Mouse (Mus musculus) monocyte, adult 5-6 weeks (primary cell): ENCODE measurements around the gene Phldb3. TPM values are rescaled to one million over a fixed set of nuclear protein-coding genes. Genes with fewer than 3 reads are reported as not detected.

ENCODE experiments used
- ATAC-seq: fragments of 153-309, 156-312 bp; replicated peaks from 2 replicates; pipeline ENCODE4 v1.8.0; 2017; ENCODE audit warnings: mild to moderate bottlenecking; ENCODE audit not compliant: low TSS enrichment, insufficient number of reproducible peaks, severe bottlenecking, poor library complexity, low FRiP score
- total RNA-seq: library from RNA; stranded (forward); fragments of 200-1000, 200-491, 200-594 nt; gene quantifications from 3 replicates; pipeline ENCODE4 v1.2.3, GENCODE M21; 2017

Gene Phldb3
- total RNA-seq, 1 experiment from 2014 or later = 10.6 TPM

GRCm38 (mm10) chr7:24621193-24621592 is 10.6 kb downstream of the Phldb3 start:
- ATAC-seq = no peak

DNA sequence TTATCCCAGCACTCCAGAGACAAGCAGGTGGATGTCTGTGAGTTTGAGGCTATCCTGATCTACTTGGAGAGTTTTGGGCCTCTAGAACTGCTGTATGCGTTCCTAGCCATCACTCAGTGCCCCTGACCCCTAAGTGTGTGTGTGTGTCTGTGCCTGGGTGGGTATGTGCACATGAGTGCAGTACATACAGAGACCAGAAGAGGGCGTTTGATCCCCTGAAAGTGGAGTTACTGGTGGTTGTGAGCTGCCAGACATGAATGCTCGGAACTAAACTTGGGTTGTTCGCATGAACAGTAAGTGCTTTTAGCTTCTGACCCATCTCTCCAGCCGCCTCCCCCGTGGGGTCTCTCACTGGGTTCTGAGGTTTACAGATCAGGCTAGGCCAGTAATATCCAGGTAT is 12.4 kb downstream of the Phldb3 start:
- ATAC-seq = no peak

GRCm38 (mm10) chr7:24628685-24629610 is 18.4 kb downstream of the Phldb3 start:
- peak; percentile 83 for ATAC-seq

DNA sequence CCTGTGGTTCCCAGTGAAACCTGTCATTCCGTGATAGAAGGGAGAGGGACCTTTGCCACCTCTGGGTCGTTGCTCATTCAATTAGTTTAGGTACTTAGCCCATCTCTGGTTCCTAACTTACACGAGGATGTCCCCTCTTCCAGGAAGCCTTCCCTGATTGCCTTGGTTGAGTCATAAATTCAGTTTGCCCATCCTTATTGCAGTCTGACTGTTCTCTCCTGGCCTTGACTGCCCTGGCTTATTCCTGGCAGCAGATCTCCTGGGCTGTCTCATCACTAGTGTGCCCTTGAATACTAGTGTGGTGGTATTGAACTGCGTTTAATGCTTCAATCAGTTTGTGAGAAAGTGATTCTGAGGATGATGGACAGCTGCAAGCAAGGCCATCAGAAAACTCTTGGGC is 19.1 kb downstream of the Phldb3 start:
- ATAC-seq = no peak

DNA sequence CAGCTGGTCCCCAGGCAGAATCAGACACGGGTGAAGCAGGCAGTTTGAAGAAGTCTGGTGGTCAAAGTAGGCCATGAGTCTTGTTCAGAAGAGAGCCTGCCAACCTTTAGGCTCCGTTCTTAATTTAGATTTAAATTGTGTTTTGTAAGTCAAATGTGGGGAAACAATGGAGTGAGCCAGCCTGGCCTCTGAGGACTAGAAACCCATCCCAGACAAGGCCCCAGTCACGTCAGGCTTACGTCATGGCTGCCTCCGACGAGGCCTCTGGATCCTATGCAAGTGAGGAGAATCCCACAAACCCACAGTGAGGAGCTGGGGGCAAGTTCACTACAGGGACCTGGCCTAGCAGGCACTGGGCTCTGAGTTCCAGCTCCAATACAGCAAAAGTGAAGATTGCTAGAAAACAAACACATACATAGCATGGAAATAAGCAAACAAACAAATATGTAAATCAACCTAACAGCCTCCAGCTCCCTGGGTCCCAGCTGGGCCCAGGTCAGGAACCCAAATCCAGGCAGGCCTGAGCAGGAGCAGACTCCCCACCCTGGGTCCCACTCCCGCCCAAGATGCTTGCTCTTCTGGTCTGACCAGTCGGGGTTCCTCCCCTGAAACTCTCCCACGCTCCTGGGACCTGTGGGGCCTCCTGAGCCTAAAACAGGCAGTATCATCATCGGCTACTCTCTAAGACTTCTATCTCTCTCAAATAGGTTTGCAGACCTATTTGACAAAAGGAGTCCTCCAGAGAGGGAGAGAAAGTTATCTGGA is 19.7 kb downstream of the Phldb3 start:
- no peak for ATAC-seq

- ATAC-seq = no peak
Measured at GRCm38 (mm10) chr7:24636264-24636663, 25.7 kb downstream of the Phldb3 start, which contains the start of gene Lypd3. Gene Lypd3, plus strand, starts transcription at chr7:24636550.

- no peak for ATAC-seq
Measured at GRCm38 (mm10) chr7:24637046-24637445, 26.5 kb downstream of the Phldb3 start.

- 0 out of 2 replicates have a peak, but pooled peaks have one; percentile 15 for ATAC-seq
Measured at GRCm38 (mm10) chr7:24638026-24638856, 27.7 kb downstream of the Phldb3 start.

GRCm38 (mm10) chr7:24640450-24640849 is 29.9 kb downstream of the Phldb3 start:
- no peak for ATAC-seq

- ATAC-seq = 0 out of 2 replicates have a peak, but pooled peaks have one; percentile 57
Measured at GRCm38 (mm10) chr7:24642491-24642890, 31.9 kb downstream of the Phldb3 start.

DNA sequence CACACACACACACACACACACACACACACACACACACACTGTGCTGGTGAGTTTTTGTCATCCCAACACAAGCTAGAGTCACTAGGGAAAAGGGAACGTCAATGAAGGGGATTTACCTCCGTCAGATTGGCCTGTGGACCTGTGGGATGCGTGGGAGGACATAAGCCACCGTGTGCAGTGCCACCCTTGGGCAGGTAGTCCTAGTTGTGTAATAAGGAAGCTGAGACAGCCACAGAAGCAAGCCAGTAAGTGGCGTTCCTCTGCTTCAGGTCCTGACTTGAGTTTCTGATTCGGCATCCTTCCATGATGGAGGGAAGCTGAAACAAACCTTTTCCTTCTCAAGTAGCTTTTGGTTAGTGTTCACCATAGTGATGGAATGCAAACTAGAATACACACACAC is 33.9 kb downstream of the Phldb3 start:
- ATAC-seq = no peak

DNA sequence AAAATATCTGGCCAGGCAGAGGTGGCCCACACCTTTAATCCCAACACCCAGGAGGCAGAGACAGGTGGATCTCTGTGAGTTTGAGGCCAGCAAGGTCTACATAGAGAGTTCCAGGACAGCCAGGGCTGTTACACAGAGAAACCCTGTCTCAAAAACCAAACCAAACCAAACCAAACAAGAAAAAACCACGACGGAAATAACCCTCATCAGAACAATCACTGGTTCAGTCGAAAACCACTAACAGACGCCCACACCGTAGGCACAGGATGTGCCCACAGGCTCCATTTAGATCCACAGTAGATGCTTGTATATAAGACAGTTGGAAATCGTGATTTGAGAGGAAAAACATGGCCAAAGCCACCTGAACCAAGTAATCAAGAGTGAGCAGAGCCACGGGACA is 34.4 kb downstream of the Phldb3 start:
- no peak for ATAC-seq

DNA sequence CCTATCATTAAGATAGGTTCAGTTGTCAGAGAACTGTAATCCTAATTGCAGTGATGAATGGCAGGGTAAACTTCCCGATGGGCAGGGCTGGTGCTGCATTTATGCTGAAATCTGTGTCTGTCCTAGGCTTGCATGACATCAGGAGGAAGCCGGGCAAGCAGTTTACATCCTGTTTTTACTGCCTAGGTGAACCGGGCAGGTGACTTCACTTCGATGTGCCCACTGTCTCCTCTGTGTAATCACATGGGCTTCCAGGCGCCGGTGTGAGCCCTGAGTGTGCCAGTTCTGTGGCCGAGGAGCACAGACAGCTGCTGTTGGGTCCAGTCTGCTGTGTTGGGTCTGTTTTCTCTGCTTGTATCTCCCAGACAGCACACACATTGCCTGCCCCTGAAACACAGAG is 35.9 kb downstream of the Phldb3 start:
- no peak for ATAC-seq

GRCm38 (mm10) chr7:24653681-24654080 is 43.1 kb downstream of the Phldb3 start:
- ATAC-seq = peak; percentile 71

DNA sequence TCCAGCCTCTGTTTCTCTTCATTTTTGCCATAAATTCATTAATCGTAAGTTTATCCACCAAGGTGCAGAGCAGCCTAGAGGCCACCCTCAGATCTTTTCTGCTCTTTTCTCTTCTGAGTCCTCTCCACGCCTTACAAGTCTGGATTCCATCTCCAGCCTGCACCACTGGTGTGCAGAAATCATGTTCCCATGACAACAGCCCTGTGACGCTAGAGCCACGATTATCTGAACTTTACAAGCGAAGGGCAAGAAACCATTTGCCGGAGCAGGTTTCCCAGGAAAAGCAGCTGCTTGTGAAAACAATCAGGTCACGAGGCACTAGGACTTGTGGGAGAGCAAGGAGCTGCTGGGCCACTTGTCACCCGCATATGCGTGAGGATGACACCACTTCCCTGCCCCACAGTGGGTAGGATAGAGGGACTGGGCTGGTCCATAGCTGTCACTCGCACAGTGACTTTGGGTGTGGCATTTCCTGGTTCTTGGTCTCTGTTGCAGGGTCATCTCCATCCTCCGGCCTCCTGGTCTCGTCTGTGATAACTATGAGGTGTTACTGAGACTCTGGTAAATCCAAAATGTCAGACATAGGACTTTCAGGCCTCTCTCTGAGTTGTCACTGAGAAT is 49.3 kb downstream of the Phldb3 start:
- no peak for ATAC-seq

DNA sequence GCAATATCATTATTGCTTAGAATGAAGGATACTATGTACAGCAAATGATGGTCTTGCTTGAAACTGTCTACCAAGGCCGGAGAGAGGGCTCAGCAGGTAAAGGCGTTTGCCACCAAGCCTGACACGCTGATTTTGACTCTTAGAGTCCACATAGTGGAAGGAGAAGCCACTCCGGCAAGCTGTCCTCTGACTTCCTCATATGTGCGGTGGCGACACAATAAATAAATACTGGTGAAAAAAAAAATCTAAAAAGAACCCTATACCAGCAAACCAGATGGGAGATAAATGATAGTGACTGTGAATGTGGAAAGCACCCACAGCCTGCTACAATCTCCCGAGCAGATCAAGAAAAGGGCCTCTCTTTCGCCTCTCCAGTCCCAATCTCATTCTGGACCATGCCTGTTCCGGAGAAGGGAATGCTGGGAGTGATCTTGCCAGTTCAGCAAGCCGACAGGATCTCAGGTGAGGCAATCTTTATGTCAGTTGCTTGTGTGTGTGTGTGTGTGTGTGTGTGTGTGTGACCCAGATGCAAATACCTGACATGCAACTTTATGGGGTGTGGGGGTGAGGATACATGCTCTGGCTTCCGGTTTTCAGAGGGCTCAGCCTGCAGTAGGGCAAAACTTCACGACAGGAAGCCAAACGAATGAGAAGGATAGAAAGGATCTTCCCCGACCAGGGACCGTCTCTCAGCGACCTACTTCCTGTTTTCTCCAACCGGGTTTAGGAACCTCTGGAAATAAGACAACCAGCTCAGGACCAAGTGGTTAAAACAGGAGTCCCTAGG is 50.7 kb downstream of the Phldb3 start:
- 0 out of 2 replicates have a peak, but pooled peaks have one; percentile 33 for ATAC-seq

DNA sequence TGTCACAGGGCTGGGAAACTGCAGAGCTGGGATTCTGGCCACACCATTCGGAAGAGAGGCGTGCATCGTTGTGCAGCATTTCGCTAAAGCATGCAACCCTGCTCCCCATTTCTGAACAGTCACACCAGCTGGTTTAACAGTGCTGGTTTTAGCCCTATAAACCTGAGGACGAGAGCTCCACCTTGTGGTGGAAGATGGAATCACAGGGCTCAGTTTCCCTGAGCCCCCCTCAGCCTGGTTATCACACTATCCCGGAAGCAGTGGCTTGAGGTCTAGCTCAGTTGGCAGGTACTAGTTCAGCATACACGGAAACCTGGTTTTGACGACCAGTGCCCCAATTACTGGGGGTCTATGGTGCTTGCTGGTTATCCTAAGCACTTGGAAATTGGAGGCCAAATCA is 52.0 kb downstream of the Phldb3 start:
- ATAC-seq = peak; percentile 79

DNA sequence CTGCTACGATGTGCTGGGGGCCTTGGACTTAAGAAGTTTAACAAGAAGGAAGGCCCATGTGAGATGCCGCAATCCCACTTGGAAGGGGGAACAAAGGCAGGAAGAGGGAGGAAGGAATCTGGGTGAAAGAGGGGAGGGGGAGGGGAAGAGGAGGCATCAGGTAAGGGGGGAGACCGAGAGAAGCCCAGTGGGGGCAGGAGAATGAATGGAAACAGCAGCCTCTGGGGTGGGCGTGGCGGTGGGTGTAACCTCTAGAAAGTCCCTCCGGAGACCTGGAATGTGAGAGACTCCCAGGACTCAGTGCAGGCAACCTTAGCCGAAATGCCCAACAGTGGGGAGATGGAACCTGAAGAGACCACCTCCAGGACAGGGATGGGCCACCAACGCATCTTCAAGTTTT is 53.7 kb downstream of the Phldb3 start:
- ATAC-seq = no peak
